Mouse (Mus musculus): ENCODE results near the gene Ttc7b.

The Ttc7b gene

DNA sequence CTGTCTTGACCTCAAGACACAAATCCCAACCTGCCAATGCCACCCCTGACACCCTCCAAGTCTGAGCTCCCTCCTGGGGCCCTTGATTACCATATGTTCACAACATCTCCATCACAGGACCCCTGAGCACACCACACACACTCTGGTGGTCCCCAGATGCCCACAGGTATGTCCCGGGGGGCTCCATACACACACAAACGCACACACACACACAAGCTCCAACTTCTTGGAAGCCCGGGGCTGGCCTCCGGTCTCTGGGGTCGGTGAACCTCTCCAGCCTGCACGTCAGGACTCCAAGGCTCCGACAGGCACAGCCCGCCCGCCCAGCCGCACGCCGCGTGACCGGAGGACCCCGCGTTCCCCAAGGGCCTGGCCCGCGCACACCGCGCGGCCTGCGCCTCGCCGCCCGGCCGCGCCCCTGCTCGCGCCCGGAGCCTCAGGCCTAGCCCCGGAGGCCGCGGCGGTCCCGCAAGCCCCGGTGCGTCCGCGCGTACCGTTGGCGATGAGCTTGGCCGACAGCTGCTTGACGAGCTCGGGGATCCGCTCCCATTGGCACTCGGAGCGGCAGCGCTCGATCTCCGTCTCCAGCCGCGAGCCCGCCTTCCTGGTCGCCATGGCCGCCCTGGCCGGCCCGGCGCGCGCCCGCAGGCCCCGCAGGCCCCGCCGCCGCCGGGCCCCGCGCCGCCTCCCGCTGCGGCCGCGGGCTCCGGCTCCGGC is 391 bp downstream of the Ttc7b start:
- DNase-seq, result peak; percentile 76

DNA sequence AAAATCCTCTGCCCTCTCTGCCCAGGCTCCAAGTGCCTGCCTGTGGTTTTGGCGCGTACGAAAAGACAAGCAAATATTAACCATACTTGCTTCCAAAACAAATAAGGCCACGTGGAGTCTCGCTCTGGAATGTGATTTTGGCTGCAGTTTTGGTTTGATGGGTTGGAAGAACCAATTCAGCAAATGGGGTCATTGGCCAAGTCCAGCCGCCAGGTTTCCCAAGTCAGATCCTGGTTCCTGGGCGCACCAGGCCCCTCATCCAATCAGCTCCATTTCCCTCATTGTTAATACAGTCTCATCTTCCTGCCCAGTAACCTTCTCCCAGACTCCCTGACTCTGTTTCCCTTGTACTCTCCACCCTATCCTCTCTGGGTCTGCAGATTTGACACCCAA is 946 bp downstream of the Ttc7b start:
- DNase-seq, result peak; percentile 26

DNA sequence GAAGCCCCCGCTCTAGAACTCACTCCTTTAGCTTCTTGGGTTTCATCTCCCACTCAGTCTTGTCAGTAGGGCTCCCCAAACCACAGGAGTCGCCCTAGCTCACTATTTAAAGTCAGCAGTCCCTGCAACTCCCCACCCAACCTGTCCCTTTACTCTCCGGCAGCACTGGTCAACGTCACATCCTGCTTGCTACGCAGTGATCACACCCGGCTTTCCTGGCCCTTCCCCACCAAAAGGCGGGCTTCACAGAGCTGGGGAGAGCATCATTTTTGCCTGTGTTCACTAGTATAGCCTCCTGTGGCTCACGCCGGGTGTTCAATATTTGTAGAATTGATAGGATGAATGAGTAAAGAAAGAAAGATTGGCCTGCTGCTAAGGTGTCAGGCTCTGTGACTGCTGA is 3.3 kb downstream of the Ttc7b start:
- no peak for DNase-seq

DNA sequence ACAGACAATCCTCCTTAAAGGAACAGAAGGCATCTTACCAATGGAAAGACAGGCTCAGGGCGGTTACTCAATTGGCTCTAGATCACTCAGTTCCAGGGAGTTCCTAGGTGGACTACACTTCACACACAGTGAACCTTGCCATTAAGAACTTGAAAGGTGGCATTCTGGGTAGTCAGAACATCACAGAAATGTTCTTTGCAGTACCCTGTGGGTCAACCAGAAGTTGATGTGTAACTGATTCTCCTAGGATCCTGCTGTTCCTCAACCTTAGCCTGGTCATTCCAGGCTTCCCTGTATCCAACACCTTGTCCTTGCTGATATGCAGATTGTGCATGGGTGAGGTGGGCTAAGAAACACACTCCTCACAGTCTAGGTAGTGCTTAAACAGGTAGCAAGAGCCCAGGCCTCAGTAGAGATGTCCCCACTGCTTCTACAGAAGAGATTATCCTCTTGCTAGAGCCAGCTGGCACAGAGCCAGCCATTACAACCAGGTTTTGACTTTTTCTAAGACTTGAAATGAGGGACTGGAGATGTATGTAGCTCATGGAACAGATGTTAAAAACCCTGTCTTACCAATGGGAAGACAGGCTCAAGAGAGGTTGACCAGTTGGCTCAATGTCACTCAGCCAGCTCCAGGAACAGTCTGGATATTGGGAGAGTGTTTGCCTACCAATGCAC is 4.3 kb downstream of the Ttc7b start:
- DNase-seq, result no peak

DNA sequence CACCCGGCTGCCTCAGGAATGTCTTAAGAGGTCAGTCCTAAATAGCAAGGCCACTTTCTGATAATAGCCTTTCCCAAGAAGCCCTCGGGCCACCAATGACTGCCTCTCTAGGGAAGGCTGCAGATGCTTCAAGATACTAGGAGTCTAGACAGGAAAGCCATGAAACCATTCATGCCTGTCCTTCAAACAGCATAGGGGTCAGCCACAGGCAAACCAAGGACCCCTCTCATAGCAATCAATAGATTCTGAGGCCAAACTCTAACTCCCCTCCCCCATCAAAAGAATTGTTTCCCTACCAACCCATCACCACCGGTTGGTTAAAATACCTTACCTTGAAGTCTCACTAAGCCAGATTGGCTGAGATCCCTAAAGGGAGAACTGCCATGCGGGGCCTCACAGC is 5.1 kb downstream of the Ttc7b start:
- no peak for DNase-seq

DNA sequence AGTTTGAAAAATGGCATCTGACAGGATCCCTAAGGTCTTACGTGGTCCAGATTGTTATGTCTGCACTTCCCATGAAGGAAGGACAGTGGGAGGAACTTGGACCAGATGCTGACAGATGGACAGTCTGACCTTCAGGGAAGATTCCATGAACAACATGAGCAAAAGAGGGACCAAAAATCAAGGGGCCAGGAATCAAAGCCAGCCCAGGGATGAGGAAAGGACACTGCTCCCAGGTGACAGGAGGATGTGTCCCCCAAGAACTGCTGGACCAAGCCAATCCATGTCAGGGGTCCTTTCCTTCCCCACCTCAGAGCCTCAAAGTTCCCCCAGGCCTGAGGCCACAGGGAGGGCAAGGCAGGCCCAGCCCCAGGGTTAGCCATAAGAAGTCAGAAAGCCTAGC is 6.0 kb downstream of the Ttc7b start:
- DNase-seq, result no peak

DNA sequence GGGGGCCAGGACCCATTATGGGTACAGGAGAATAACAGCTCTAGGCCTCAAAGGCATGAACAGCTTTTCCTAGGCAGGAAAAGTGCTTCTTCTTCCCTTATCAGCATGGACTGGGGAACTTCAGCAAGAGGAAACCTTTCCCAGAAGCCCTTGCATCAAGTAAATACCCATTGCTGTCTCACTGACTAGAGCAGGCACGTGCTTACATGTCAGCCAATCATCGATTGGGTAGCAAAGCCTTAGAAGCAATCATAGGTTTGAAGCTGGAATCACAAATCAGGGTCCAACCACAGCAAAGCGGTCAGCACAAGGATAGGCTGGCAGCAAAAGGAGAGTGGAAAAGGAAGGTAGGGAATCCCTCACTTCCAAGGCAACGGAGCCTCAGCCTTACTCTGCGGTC is 7.5 kb downstream of the Ttc7b start:
- DNase-seq, result no peak

DNA sequence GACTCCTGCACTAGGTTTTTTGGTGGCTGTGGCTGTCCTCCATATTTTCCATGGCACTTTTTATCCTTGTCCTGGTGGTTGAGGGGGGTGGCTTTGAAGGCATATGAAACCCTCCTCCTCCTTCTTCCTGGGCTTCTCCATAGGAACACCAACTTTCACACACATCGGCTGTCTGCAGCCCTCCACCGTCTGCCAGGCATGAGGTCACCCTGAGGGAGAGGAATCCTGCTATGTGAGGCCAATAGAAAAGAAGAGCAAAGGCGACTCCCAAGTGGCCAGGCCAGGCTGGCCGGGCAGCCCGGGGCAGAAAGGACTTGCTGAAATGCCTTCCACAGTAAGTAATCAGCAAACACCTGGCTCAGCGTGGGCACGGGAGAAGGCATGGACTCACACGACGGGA is 8.0 kb downstream of the Ttc7b start:
- DNase-seq, result no peak

DNA sequence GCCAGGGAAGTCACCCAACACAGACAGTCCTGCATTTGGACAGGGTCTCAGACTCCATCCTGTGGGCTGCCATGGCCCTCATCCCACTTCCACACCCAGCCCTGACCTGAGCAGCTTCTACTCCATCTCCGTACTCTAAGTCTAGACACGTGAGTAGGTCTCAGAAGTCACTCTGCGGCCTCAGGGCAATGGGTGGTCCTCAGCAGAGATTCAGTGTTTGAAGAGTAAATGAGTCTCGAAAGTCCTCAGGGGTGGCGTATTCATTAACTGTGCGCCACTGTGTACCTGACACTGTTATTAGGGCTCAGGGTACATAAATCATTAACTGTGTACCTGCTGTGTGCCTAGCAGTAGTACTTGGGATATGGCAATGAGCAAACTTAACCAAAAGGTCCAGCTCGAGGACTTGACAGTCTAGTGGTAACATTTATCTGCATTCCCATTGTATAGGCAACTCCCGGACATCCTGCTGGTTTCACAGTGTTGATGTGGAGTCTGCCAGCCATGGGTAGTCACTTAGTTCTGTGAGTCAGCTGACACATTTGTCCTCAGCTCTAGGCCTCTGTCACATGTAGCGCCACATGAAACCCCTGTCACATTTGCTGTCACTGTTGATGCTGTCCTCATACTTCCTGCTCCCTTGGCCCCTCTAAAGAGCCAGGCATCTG is 10.9 kb downstream of the Ttc7b start:
- DNase-seq, result no peak

DNA sequence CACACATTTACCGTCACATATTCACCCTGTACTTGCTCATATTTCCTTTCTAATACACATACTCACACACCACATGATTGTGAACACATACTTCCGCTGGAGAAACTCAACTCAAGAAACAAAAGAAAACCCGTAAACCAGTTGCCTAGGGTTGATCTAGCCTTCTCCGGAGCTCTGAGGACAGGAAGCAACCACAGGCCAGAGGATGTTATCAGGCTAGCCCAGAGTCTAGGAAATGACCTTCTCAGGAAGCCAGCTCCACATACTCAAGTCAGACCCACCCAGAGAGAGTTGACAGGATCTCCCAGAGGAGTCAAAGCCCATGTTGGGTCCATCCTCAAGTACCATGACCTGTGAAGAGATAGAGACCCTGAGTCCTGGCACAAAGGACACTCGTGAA is 12.0 kb downstream of the Ttc7b start:
- no peak for DNase-seq

DNA sequence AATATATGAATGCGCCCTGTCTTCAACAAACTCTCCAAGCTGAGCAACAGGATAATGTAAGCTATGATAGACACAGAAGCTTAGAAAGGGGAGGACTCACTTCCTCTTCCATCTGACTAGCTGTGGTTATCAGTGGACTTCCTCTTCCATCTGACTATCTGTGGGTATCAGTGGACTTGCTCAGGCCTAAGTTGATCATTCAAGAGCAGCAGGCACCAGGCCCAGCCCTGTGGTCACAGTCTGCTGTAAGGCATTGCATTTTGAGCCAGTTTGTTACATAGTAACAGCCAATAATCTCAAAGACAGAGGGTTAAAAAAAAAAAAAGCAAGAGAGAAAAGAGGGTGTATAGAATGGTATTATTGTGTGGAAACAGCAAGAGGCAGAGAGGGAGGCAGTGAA is 15.1 kb downstream of the Ttc7b start:
- no peak for DNase-seq

DNA sequence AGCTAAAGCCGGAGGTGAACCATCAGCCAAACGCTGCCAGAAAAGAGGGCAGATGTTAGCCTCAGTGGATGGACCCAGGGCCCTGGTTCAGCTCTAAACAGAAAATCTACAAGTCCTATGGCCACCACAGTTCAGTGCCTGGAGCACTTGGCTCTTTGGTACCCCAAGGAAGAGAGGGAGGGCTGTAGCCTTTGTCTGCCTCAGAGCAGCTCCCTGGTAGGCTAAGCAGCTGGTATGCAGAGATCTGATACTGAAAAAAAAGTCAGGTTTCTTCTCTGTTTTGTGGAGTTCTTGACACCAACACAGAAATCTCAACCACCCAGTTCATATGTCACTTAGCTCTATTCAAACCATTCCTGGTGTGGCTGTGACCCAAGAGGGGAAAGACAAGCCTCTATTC is 16.0 kb downstream of the Ttc7b start:
- DNase-seq, result no peak

DNA sequence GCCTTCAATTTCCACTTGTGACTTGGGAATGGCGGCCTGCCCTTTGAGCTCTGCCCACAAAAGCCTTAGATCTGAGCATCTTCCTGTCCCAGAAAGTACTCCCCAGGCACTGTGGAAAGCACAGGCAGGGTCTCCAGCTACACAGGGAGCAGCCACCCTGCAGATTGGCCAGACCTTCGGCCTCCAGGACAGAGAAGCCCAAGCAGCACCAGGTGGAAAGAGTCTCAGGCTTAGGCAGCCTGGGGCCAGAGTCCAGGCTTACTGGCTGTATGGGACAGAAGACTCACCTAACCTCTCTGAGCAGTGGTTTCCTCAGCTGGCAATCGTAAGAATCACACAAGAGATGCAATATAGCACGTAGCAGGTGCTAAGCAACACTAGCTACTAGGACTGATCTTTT is 17.0 kb downstream of the Ttc7b start:
- no peak for DNase-seq

DNA sequence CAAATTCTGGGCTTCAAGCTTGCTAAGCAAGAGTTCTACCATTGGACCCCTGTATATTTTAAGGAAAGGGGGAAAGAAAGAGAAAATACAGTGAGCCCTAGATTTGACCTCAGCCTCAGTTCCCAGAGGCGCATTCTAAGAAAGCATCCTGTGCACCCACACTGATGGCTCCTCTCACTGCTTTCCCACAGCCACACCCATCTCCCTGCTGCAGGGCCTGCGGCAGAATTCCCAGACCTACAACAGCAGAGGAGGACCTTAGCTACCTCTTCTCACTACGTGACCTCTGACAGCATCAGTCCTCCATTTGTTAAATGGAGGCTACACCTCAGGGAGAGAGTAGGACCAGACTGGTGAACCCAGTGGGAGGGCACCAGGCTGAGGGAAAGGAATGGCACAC is 18.1 kb downstream of the Ttc7b start:
- DNase-seq, result no peak

DNA sequence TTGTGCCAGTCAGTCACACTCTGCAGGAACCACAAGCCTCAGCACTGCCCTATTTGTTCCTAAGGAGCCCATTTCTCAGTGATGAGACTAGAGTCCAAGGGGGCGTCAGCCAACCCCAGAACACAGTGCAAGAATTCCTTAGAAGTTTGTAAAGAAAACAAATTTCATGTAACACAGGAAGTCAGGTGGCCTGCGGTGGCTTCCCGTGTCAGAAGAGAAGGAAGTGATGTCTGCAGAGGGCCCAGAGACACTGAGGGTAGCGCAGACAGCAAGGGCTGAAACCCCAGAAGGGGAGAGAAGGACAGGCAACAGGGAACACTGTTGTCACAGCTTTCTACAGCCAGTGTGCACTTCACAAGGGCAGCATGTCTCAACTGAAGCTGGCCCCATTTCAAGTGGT is 19.4 kb downstream of the Ttc7b start:
- no peak for DNase-seq

DNA sequence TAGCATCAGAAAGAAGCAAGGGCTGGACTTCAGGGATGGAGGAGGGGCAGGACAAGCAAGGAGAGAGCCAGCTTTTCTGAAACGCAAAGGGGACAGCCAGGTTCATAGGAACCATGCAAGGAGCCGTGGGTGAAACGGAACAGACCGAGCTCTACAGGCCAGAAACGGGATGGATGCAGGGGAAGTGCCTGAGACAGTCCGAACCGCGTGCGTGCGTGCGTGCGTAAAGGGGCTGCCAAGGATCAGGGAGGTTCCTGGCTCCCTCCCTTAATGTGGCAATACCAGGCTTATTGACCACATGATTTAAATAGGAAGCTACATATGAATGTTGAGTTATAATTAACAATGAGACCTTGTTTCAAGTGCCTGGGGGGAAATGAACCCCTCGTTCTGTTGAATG is 21.2 kb downstream of the Ttc7b start:
- no peak for DNase-seq

DNA sequence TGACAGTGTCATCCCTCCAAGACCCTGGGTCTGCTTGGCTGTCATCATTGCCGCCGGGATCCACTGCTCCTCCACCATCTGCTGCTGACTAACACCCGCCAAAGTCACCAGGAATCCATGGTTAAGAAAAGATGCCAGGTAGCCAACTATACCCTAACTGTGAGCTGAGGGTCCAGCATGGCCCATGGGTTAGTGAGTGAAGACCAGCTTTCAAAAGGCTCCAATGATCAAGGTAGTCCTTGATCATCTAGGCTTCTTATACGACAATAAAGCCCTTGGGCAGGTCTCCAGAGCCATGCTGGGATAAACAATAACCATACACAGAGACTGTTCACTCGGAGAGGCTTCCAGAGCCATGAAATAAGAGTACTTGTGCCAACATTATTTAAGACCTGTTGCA is 22.6 kb downstream of the Ttc7b start:
- no peak for DNase-seq

DNA sequence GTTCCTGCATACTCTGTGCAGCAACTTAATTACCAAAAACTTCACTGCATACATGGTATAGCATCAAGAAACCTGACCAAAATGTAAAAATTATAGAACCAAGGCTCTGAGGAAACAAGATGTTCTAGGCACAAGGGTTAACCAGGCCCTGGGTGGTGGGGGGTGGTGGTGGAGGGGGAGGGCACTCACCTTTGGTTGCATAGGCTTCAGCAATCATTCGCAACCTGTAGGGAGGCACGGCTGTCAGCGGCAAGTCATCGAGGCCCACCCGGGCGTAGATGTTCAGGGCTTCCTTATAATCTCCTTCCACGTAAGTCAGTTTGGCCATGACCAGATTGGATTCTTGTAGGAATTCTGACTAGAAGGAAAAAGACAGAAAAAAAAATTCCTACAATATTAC is 25.5 kb downstream of the Ttc7b start:
- DNase-seq, result no peak

DNA sequence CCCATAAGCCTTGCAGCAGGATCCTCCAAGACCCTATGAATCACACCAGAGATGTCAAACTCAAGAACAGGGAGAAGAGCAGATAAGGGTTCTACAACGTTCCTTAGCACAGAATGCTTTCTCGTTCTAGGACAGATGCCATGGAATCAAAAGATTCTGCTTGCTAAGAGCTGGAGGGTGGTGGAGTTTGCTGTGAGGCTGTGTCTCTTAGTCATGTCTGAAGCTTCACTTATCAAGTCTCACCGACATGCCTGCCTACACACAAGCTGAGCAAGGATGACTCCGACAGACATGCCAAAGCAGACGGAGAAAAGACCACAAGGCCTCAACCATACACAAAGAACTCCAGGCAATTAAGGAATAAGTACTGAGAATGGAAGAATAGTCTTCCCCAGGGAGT is 27.4 kb downstream of the Ttc7b start:
- DNase-seq, result no peak

DNA sequence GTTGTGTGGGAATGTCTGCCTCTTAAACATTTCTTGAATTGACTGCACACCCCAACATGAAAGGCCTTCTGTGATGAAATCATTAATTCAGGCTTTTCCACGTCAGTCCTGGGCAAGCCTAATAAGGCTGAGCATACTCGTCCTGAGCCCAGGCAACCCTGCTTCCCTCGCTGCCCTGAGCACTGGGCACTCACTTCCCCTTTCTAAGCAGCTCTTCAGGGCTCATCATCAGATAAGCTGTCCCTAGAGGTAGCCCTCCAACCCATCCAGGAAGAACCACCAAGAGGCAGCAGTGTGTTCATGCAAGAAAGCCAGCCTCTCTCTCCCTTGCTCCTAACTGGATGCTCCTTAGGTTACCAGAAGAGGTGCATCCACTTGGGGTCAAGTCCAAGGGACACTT is 27.9 kb downstream of the Ttc7b start:
- DNase-seq, result no peak

DNA sequence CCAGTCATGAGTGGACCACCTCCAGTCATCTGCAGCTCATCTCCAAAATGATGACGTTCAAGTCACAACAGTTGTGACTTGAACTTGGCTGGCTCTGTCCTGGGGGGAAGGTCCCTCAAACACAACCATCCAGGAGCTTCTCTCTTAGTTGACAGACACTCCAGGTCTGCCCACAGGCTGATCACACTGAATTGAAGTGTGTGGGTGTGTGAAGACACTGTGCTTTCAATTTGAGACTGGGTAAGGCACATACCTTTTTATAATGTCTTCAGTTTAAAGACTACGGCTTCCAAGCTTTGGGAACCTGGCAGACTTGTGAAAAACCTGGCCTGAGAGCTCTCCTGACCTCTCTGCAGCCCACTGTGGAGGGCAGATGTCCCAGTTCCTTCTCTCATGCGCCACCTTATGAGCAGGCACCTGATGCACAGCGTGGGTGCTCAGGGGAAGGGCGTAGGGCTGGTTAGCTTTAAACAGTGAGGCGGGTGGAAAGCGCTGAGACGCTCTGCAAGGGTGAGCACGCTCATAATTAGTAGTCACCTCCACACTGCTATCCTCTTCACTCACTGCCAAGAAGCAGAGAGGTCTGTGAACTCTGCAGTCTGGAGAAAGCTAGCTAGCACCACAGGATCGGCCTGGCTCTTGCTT is 28.5 kb downstream of the Ttc7b start:
- DNase-seq, result no peak

DNA sequence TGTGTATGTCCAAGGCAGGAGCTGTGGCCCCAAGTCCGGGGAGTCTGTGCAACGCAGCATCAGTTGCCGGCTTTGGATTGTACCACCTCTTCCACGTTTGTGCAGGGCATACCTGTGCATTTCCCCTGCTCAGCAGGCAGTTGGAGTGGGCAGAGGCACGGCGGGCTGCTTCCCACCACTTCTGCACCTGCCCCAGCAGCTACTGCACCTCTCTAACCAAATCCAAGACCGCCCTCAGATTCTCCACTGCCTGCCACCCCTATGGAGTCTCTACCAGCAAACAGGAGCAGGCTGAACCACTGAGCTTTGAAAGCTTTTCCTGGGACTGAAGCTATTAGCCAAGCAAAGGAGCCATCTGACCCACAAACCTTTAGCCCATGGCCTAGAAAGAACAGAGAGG is 30.8 kb downstream of the Ttc7b start:
- DNase-seq, result no peak

DNA sequence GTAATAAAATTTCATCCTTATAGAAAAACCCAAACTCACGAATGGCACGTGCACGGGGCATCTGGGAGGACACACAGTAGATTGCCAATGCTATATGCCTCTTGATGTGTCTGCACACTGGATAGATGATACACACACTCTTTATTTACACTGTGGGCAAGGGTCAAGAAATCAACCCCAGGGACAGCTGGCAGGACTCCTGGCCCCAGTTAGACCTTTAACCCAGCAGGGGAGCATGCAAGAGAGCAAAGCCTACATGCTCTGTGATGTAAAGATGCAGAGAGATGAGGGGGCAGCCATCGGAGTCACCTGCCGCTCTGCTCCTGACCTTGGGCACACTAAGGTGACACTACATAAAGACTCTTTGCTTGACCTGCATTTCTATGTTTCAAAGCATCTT is 32.3 kb downstream of the Ttc7b start:
- no peak for DNase-seq

DNA sequence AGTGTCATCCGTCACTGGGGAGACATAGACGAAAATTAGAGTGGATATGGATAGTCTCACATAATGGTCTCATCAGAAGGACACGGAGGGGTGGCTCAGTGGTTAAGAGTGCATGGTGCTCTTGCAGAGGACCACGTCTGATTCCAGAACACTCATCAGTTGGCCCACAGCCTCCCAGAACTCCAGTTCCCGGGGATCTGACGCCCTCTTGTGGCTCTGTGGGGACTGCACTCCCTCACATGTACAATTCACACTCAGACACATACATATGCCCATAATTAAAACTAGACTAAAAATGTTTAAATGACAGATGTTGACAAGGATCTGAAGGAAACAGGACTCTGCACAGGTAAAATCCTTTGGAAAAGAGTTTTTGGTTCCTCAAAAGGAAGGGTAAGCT is 34.4 kb downstream of the Ttc7b start:
- no peak for DNase-seq

Measured in embryo, embryonic 11 days (tissue).